Mouse (Mus musculus): ENCODE measurements around the gene Crybb1. TPM values are rescaled to one million over a fixed set of nuclear protein-coding genes. Genes with fewer than 3 reads are reported as not detected.

Gene Crybb1
- polyA plus RNA-seq, 1 experiment from 2014 or later = 0.22 TPM

DNA sequence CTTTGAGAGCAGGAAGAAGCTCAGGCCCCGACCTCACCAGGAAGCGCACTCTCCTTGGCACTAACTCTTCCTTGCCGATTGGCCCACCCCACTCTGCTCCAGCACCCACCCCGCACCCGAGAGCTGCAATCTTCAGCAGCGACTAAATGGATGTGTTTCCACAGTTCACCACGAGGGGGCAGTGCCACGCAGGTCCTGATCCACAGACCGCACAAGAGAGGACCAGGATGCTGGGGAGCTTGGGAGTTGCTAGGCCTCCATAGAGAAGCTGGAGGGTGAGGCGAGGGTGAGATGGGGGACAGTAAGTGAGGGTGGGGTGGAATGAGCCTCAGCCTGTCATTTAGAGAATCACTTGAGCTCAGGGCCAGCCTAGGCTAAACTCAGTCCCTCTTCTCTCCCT lies 14.9 kb upstream of the Crybb1 start:
- Histone ChIP-seq H3K27me3 (replicated peaks; ENCODE audit: control insufficient read depth, insufficient read depth, low read length) (no peaks in the 10 kb centered on the region), H3K27ac (ENCODE audit: low read depth, low read length) (no peak overlapping the region), H3K9ac (ENCODE audit: low read depth, low read length) (no peak overlapping the region), H3K36me3 (ENCODE audit: control insufficient read depth, insufficient read depth) (no peaks in the 10 kb centered on the region), H3K4me2 (replicated peaks; ENCODE audit: low read depth) (0 out of 2 replicates have a peak overlapping the region, but pooled peaks have one; percentile 14), H3K4me1 (replicated peaks; ENCODE audit: control insufficient read depth, insufficient read depth, low read length) (0 out of 2 replicates have a peak, but pooled peaks cover 6% of the 10 kb centered on the region), H3K9me3 (ENCODE audit: control insufficient read depth) (no peaks in the 10 kb centered on the region), H3K4me3 (ENCODE audit: low read depth, low read length) (no peak overlapping the region)
- 3% methylated on average over 10 of the region's 10 CpGs for WGBS
- peak; percentile 32; the same call in 1 of the 2 replicates for ATAC-seq
- TF ChIP-seq CTCF (IDR thresholded peaks at IDR 0.05; ENCODE audit: low read depth) = peak; percentile 98

DNA sequence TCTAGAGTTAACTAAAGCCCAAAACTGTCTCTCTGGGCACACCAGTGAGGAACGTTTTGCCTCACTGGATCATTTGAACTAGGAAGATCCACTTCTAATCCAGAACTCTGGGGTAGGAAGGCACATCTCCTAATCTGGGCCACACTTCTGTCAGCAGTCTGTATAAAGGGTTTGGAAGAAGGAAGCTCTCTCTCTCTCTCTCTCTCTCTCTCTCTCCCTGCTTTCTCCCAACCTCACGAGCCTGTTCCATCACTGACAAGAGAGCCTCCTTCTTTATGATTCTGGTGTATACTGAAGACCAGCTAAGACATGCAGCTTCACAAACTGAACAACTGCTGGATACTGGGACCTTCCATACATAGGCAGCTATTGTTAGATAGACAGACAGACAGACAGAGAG lies 13.8 kb upstream of the Crybb1 start:
- H3K27ac ChIP-seq (ENCODE audit: low read depth, low read length) = no peak overlapping the region
- no peaks in the 10 kb centered on the region for H3K9me3 ChIP-seq (ENCODE audit: control insufficient read depth)
- TF ChIP-seq CTCF (IDR thresholded peaks at IDR 0.05; ENCODE audit: low read depth) = no peak
- H3K9ac ChIP-seq (ENCODE audit: low read depth, low read length) = no peak overlapping the region
- no peak for ATAC-seq
- no peak overlapping the region for H3K4me2 ChIP-seq (replicated peaks; ENCODE audit: low read depth)
- H3K36me3 ChIP-seq (ENCODE audit: control insufficient read depth, insufficient read depth) = no peaks in the 10 kb centered on the region
- WGBS = 69% methylated on average over 2 of the region's 2 CpGs
- 0 out of 2 replicates have a peak, but pooled peaks cover 6% of the 10 kb centered on the region for H3K4me1 ChIP-seq (replicated peaks; ENCODE audit: control insufficient read depth, insufficient read depth, low read length)
- no peaks in the 10 kb centered on the region for H3K27me3 ChIP-seq (replicated peaks; ENCODE audit: control insufficient read depth, insufficient read depth, low read length)
- no peak overlapping the region for H3K4me3 ChIP-seq (ENCODE audit: low read depth, low read length)

DNA sequence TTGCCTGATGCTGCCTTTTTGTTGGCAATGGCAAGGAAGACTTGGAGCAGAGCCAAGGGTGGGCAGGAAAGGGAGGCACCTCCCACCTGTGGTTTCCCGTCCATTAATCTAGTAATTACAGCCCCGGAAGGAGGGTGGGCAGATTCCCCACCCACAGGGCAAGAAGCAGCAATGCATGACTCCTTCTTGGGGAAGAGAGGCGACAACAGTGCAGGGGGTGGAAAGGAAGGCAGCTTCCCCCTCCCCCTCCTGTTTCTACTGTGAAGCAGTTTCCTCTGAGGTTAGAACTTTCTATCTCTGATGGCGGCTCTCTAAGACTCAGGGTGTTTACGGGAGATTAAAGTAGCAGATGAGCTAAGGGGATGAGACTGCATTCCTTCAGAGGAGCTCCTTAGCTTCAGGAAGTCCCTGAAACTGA lies 13.2 kb upstream of the Crybb1 start:
- Histone ChIP-seq H3K9me3 (ENCODE audit: control insufficient read depth) (no peaks in the 10 kb centered on the region), H3K27me3 (replicated peaks; ENCODE audit: control insufficient read depth, insufficient read depth, low read length) (no peaks in the 10 kb centered on the region), H3K27ac (ENCODE audit: low read depth, low read length) (no peak overlapping the region), H3K4me1 (replicated peaks; ENCODE audit: control insufficient read depth, insufficient read depth, low read length) (0 out of 2 replicates have a peak, but pooled peaks cover 6% of the 10 kb centered on the region), H3K4me3 (ENCODE audit: low read depth, low read length) (no peak overlapping the region), H3K9ac (ENCODE audit: low read depth, low read length) (no peak overlapping the region), H3K36me3 (ENCODE audit: control insufficient read depth, insufficient read depth) (no peaks in the 10 kb centered on the region), H3K4me2 (replicated peaks; ENCODE audit: low read depth) (no peak overlapping the region)
- no peak for ATAC-seq
- 71% methylated on average over 5 of the region's 5 CpGs for WGBS
- TF ChIP-seq CTCF (IDR thresholded peaks at IDR 0.05; ENCODE audit: low read depth) = no peak

DNA sequence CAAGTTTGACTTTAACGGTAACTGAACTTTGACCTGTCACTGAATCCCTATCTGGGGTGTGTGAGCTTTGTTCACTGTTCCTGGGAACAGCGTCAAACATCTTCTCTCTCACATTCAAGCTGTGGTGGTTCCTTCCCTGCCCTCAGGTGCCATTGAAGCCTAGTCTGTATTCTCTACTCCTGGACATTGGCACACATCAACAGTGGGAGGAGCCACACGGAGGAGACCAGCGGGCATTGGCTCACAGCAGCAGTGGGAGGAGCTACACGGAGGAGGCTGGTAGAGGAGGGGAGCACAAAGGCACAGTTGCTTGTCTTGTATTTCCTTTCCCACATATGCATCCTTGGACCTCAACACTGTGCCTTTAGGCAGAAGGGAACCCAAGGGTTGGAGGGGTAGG lies 12.6 kb upstream of the Crybb1 start:
- Histone ChIP-seq H3K27ac (ENCODE audit: low read depth, low read length) (no peak overlapping the region), H3K4me1 (replicated peaks; ENCODE audit: control insufficient read depth, insufficient read depth, low read length) (0 out of 2 replicates have a peak, but pooled peaks cover 6% of the 10 kb centered on the region), H3K9me3 (ENCODE audit: control insufficient read depth) (no peaks in the 10 kb centered on the region), H3K9ac (ENCODE audit: low read depth, low read length) (no peak overlapping the region), H3K27me3 (replicated peaks; ENCODE audit: control insufficient read depth, insufficient read depth, low read length) (no peaks in the 10 kb centered on the region), H3K36me3 (ENCODE audit: control insufficient read depth, insufficient read depth) (no peaks in the 10 kb centered on the region), H3K4me3 (ENCODE audit: low read depth, low read length) (no peak overlapping the region), H3K4me2 (replicated peaks; ENCODE audit: low read depth) (no peak overlapping the region; the same call in 1 of the 2 replicates)
- WGBS = 32% methylated on average over 5 of the region's 5 CpGs
- ATAC-seq = peak; percentile 45; the same call in 1 of the 2 replicates
- TF ChIP-seq CTCF (IDR thresholded peaks at IDR 0.05; ENCODE audit: low read depth) = no peak

DNA sequence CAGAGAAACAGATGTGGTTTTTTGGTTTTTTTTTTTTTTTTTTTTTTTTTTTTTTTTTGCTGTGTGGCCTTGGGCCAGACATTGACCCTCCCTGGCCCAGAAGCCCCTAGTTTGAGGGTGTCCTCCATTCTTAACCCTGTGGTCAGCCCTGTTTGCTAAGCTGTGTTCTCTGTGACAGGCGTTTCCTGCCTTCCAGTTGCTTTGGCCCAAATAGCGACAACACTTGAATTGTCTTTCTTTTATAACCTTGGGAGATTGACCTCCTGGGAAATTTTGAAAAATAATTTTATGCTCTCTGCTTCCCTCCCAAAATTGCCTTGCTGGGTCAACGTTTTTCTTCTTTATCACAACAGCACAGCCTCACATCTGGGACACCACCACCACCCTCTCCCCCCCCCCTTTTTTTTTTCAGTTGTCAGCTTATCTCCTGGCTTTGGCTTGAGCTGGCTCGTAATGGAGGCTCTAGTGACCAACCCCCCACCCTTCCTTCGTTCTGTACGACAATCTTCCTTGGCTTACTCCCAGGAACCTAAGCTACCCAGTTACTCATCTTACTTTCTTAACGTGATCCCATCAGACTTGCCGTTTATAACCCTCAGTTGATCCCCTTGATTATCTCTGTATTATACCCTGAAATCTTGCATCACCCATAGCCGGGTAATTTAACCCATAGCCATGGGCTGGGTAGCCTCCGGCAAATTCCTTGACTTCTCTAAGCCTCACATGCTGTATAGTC lies 11.9 kb upstream of the Crybb1 start:
- Histone ChIP-seq H3K9me3 (ENCODE audit: control insufficient read depth) (no peaks in the 10 kb centered on the region), H3K27ac (ENCODE audit: low read depth, low read length) (no peak overlapping the region), H3K27me3 (replicated peaks; ENCODE audit: control insufficient read depth, insufficient read depth, low read length) (no peaks in the 10 kb centered on the region), H3K4me1 (replicated peaks; ENCODE audit: control insufficient read depth, insufficient read depth, low read length) (0 out of 2 replicates have a peak, but pooled peaks cover 6% of the 10 kb centered on the region), H3K9ac (ENCODE audit: low read depth, low read length) (no peak overlapping the region), H3K4me3 (ENCODE audit: low read depth, low read length) (no peak overlapping the region), H3K4me2 (replicated peaks; ENCODE audit: low read depth) (no peak overlapping the region), H3K36me3 (ENCODE audit: control insufficient read depth, insufficient read depth) (no peaks in the 10 kb centered on the region)
- 49% methylated on average over 10 of the region's 10 CpGs for WGBS
- no peak for TF ChIP-seq CTCF (IDR thresholded peaks at IDR 0.05; ENCODE audit: low read depth)
- ATAC-seq = no peak

DNA sequence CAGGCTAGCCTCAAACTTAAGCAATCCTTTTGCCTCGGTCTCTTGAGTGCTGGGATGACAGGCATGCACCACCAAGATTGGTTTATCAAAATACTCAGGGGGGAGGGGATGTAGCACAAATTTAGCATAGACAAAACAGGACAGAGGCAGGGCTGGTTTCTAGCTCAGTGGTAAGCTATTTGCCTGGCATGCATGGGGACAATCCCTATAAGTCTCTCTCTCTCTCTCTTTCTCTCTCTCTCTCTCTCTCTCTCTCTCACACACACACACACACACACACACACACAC lies 11.4 kb upstream of the Crybb1 start:
- Histone ChIP-seq H3K4me3 (ENCODE audit: low read depth, low read length) (no peak overlapping the region), H3K4me1 (replicated peaks; ENCODE audit: control insufficient read depth, insufficient read depth, low read length) (0 out of 2 replicates have a peak, but pooled peaks cover 6% of the 10 kb centered on the region), H3K36me3 (ENCODE audit: control insufficient read depth, insufficient read depth) (no peaks in the 10 kb centered on the region), H3K4me2 (replicated peaks; ENCODE audit: low read depth) (no peak overlapping the region), H3K27me3 (replicated peaks; ENCODE audit: control insufficient read depth, insufficient read depth, low read length) (no peaks in the 10 kb centered on the region), H3K9ac (ENCODE audit: low read depth, low read length) (no peak overlapping the region), H3K27ac (ENCODE audit: low read depth, low read length) (no peak overlapping the region), H3K9me3 (ENCODE audit: control insufficient read depth) (no peaks in the 10 kb centered on the region)
- no peak for TF ChIP-seq CTCF (IDR thresholded peaks at IDR 0.05; ENCODE audit: low read depth)
- WGBS = 62% methylated on average over 1 of the region's 1 CpGs
- no peak for ATAC-seq
